Mouse (Mus musculus) embryonic facial prominence, embryonic 11.5 days (tissue): ENCODE data around the gene Mnx1. TPM values are rescaled to one million over a fixed set of nuclear protein-coding genes. Genes with fewer than 3 reads are reported as not detected.

Experiments
- ATAC-seq: fragments of 200-750 bp; cut with Nextera tagmentation; replicated peaks from 2 replicates; pipeline ENCODE4 v1.8.0; 2017; ENCODE audit warnings: low read depth; ENCODE audit not compliant: insufficient number of reproducible peaks, low FRiP score, low TSS enrichment
- DNase-seq: peaks from one replicate; pipeline ENCODE4 v3.0.0-alpha.2; 2015; ENCODE audit warnings: low spot score
- H3K27ac ChIP-seq: fragments of 300-500 bp; sonication (generic); replicated peaks from 2 replicates; pipeline ENCODE4 v1.5.1; 2014; ENCODE audit warnings: mild to moderate bottlenecking, low read depth, low read length, control low read depth
- H3K27me3 ChIP-seq: fragments of 300-500 bp; sonication (generic); 2 replicates; pipeline ENCODE4 v1.6.1; 2014; ENCODE audit warnings: mild to moderate bottlenecking, low read length, moderate library complexity, mixed read lengths; ENCODE audit not compliant: control insufficient read depth, insufficient read depth
- H3K36me3 ChIP-seq: fragments of 300-500 bp; sonication (generic); replicated peaks from 2 replicates; pipeline ENCODE4 v1.6.1; 2014; ENCODE audit warnings: low read depth, mild to moderate bottlenecking, low read length, moderate library complexity, mixed read lengths; ENCODE audit not compliant: control insufficient read depth, insufficient read depth
- H3K4me1 ChIP-seq: fragments of 300-500 bp; sonication (generic); 2 replicates; pipeline ENCODE4 v1.6.1; 2014; ENCODE audit warnings: low read length, mixed read lengths; ENCODE audit not compliant: control insufficient read depth, insufficient read depth
- H3K4me2 ChIP-seq: fragments of 300-500 bp; sonication (generic); 2 replicates; pipeline ENCODE4 v1.6.1; 2014; ENCODE audit warnings: low read depth, mild to moderate bottlenecking, control low read depth, low read length, moderate library complexity
- H3K4me3 ChIP-seq: fragments of 300-500 bp; sonication (generic); 2 replicates; pipeline ENCODE4 v1.5.1; 2014; ENCODE audit warnings: low read depth, low read length, control low read depth
- H3K9ac ChIP-seq: fragments of 300-500 bp; sonication (generic); replicated peaks from 2 replicates; pipeline ENCODE4 v1.6.1; 2014; ENCODE audit warnings: mild to moderate bottlenecking, control low read depth, low read length
- H3K9me3 ChIP-seq: fragments of 300-500 bp; sonication (generic); replicated peaks from 2 replicates; pipeline ENCODE4 v1.6.1; 2016; ENCODE audit warnings: mild to moderate bottlenecking, low read length, inconsistent platforms, mixed read lengths; ENCODE audit not compliant: control insufficient read depth
- WGBS: fragments of 180-500 bp; shearing (Covaris S2); extraction: QIAGEN DNeasy Blood & Tissue Kit; methylation state at CpG from one replicate; pipeline ENCODE4 v1.1.7; 2014; 5-methylcytosine and 5-hydroxymethylcytosine counted together
- polyA plus RNA-seq: library from polyadenylated mRNA; unstranded; fragments of >200 nt; fragmentation: Nextera tagmentation; extraction: Ambion mirVana; gene quantifications from 2 replicates; pipeline ENCODE4 v1.2.1, GENCODE M21; 2014

Mnx1 gene
- polyA plus RNA-seq, 1 experiment from 2014 or later = not detected

- Histone ChIP-seq H3K27me3 (peaks cover 92% of the 10 kb centered on the region), H3K27ac (no peak overlapping the region), H3K9me3 (no peaks in the 10 kb centered on the region), H3K4me1 (no peaks in the 10 kb centered on the region), H3K36me3 (no peaks in the 10 kb centered on the region), H3K4me3 (no peak overlapping the region), H3K9ac (no peak overlapping the region), H3K4me2 (no peak overlapping the region)
- 4% methylated on average over 4 of the region's 4 CpGs for WGBS
- ATAC-seq (no peak), DNase-seq (peak; percentile 10)
Measured at GRCm38 (mm10) chr5:29483801-29484200, 5.5 kb upstream of the Mnx1 start.

DNA sequence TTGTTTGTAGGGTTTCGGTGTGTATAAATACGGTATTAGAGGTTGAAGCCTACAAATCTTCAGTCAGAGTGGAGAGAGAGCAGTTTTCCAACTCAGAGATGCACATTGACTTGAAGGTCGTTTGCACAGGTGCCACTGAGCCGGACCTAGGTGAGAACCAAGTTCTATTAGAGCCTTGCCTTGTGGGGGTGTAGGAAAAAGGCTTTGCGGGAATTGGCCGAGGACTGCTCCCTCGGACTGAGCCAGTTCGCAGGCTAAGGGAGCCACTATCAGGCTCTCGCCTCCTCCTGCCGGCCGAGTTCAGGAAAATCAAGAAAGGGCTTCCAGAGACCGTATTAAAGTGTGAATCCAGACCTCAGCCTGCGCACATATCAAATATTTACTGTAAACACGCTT, 926 bp upstream of the Mnx1 start:
- Histone ChIP-seq H3K9me3 (no peaks in the 10 kb centered on the region), H3K4me2 (no peak overlapping the region), H3K4me1 (peaks cover 8% of the 10 kb centered on the region), H3K36me3 (no peaks in the 10 kb centered on the region), H3K27ac (no peak overlapping the region), H3K9ac (no peak overlapping the region), H3K4me3 (no peak overlapping the region), H3K27me3 (peaks cover 93% of the 10 kb centered on the region)
- WGBS = under 1% methylated on average over 14 of the region's 14 CpGs
- DNase-seq = peak; percentile 67
- no peak for ATAC-seq

- peak overlapping the region; percentile 44 for H3K4me2 ChIP-seq
- peak overlapping the region; percentile 26 for H3K4me3 ChIP-seq
- no peaks in the 10 kb centered on the region for H3K9me3 ChIP-seq
- H3K4me1 ChIP-seq = peaks cover 8% of the 10 kb centered on the region
- no peak overlapping the region for H3K27ac ChIP-seq
- no peaks in the 10 kb centered on the region for H3K36me3 ChIP-seq
- DNase-seq = peak; percentile 4
- no peak for ATAC-seq
- WGBS = under 1% methylated on average over 65 of the region's 73 CpGs
- peaks cover 91% of the 10 kb centered on the region for H3K27me3 ChIP-seq
- no peak overlapping the region for H3K9ac ChIP-seq
Measured at GRCm38 (mm10) chr5:29477474-29478207, 629 bp downstream of the Mnx1 start.

DNA sequence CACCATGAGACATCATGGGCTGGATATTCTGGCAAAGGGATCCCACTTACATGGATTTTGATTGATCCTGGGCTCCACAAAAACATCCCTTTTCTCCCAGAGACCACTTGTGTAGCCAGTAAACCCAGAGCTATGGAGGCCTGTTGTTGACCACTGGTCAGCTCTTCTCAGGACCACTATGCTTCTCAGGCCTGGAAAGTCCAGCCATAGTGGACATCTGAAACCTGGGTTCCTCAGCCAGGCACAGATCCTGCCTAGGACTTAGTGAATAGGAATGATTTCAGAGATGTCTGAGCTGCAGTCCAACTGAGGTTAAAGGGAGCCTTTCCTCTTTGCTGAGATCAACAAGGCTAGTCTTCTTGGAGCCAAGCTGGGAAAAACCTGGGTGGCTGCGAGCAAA, 2.2 kb downstream of the Mnx1 start:
- no peak for DNase-seq
- Histone ChIP-seq H3K4me2 (no peak overlapping the region), H3K36me3 (no peaks in the 10 kb centered on the region), H3K4me1 (peaks cover 8% of the 10 kb centered on the region), H3K9me3 (no peaks in the 10 kb centered on the region), H3K9ac (no peak overlapping the region), H3K4me3 (no peak overlapping the region), H3K27me3 (peaks cover 87% of the 10 kb centered on the region), H3K27ac (no peak overlapping the region)
- 0% methylated on average over 1 of the region's 1 CpGs for WGBS
- ATAC-seq = no peak

DNA sequence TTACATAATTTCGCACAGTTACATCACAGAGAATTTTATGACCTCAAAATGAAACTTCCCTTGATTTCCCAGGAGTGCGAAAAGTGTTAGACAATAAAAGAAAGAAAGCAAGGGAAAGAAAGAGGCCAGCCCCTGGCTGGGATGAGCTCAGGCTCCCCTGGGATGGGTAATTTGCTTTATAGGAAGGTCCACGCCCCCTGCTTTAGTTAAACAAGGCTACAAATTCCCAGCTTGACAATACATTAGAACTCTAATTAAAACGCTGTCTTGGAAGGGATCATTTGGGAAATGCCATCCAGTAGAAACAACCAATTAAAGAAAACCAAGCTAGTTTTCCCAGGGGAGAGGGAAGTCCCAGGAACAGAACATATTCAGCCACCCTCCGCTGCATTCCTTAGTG, 2.7 kb downstream of the Mnx1 start:
- Histone ChIP-seq H3K4me1 (peaks cover 8% of the 10 kb centered on the region), H3K36me3 (no peaks in the 10 kb centered on the region), H3K9ac (no peak overlapping the region), H3K4me2 (no peak overlapping the region), H3K27ac (no peak overlapping the region), H3K27me3 (peaks cover 87% of the 10 kb centered on the region), H3K9me3 (no peaks in the 10 kb centered on the region), H3K4me3 (no peak overlapping the region)
- WGBS = 4% methylated on average over 5 of the region's 5 CpGs
- DNase-seq (peak; percentile 6), ATAC-seq (no peak)

DNA sequence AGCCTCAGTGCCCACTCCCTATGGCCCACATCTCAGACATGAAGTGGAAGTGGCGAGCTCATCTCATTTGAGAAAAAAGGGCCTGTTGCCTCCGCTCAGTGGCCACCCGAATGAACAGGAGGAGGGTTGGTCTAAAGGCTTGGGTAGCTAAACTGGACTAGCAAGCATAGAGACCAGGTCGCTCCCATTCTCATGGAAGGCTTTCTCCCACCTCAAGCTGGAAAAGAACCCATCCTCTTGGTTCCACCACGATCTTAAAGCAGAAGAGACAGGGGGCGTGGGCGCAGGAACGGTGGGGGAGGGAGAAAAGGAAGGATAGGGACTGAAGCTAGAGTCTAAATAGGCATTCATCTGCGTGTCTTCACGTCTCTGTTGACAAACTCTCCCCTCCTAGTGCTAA, 3.2 kb downstream of the Mnx1 start:
- no peaks in the 10 kb centered on the region for H3K36me3 ChIP-seq
- peaks cover 8% of the 10 kb centered on the region for H3K4me1 ChIP-seq
- DNase-seq (no peak), ATAC-seq (no peak)
- H3K4me3 ChIP-seq = no peak overlapping the region
- H3K27me3 ChIP-seq = peaks cover 87% of the 10 kb centered on the region
- H3K4me2 ChIP-seq = no peak overlapping the region
- no peak overlapping the region for H3K9ac ChIP-seq
- H3K27ac ChIP-seq = no peak overlapping the region
- no peaks in the 10 kb centered on the region for H3K9me3 ChIP-seq
- WGBS = 2% methylated on average over 10 of the region's 10 CpGs

DNA sequence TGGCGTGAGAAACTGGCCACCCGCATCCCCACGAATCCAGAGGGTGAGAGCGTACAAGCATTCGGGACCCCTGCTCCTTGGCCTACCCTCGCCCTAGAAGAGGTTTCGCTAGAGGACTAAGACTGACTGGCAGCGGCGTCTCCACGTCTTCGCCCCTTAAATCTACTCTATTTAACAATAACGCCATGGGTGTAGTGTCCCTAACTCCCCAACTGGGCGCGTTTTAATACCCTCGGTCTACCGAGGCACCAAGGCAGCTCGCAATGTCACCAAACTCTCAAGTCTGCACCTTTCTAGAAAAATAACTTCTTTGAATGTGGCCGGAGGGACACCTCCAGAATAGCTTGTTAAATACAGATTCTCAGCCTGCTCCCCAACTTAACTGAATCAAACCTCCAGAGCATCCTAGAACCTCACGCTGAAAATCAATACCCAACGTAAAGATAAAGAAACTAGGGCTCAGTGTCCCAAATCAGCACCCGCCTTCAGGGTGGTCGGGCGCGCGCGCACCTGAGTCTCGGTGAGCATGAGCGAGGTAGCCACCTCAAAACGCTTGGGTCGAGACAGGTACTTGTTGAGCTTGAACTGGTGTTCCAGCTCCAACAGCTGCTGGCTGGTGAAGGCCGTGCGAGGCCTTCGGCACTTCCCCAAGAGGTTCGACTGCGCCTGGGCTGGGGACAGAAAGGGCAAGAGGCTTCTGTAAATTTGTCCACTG, 3.9 kb downstream of the Mnx1 start:
- no peak overlapping the region for H3K9ac ChIP-seq
- H3K4me1 ChIP-seq = peaks cover 8% of the 10 kb centered on the region
- ATAC-seq (no peak), DNase-seq (peak; percentile 7)
- H3K36me3 ChIP-seq = no peaks in the 10 kb centered on the region
- WGBS = under 1% methylated on average over 35 of the region's 35 CpGs
- H3K27me3 ChIP-seq = peaks cover 88% of the 10 kb centered on the region
- H3K4me3 ChIP-seq = no peak overlapping the region
- H3K27ac ChIP-seq = no peak overlapping the region
- H3K9me3 ChIP-seq = no peaks in the 10 kb centered on the region
- no peak overlapping the region for H3K4me2 ChIP-seq

DNA sequence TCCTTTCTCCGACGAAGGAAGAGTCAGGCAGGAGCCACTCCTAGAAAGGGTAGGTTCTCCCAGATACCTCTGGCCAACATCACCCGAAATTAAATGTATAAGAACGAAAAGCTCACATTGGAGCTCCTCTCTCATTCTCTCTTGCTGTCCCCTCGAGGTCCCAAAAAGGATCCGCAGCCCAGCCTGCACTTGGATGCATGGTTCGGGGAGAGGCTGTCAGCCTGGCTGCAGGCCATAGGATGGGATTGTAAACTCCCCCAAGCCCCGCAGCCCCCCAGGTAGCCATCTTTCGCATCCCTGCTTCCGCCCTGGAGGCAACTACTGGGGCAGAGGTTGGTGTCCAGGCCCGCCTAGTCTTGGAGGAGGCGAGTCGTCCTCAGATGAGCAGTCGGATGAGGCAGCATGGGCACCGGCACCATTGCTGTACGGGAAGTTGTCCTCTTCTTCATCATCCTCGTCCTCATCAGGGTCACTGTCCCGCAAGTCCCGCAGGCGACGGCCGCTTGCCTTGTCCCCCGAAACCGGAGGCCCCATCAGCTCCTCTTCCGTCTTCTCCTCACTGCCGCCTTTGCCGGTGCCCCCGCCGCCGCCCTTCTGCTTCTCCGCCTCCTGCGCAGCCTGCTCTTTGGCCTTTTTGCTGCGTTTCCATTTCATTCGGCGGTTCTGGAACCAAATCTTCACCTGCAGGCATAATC, 4.6 kb downstream of the Mnx1 start:
- H3K4me1 ChIP-seq = peaks cover 7% of the 10 kb centered on the region

More for the DNA sequence above, 4.6 kb downstream of the Mnx1 start:
- no peak overlapping the region for H3K9ac ChIP-seq
- H3K36me3 ChIP-seq = no peaks in the 10 kb centered on the region
- no peak overlapping the region for H3K4me3 ChIP-seq
- ATAC-seq = no peak
- no peaks in the 10 kb centered on the region for H3K9me3 ChIP-seq
- 1% methylated on average over 35 of the region's 35 CpGs for WGBS
- peaks cover 88% of the 10 kb centered on the region for H3K27me3 ChIP-seq
- DNase-seq = peak; percentile 14
- no peak overlapping the region for H3K4me2 ChIP-seq
- no peak overlapping the region for H3K27ac ChIP-seq
